Mouse (Mus musculus): ENCODE measurements around the gene Serpinf1.

DNA sequence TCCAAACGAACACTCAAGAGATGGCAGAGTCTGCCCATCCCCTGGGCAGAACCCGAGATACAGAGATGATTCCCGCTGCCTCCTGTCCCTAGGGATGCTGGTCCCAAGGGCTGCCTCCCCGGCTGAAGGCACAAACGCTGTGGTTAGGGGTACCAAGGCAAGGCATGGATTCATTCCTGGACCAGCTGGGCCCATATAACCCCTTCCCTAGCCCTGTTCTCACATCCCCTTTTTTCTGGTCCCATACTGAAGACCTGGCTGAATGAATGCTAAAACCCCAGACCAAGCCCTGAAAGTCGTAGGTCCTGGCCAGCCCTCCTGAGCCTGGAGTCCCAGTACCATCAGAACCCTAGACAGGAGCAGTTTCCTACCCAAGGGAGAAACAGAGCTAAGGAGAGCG is 18.5 kb upstream of the Serpinf1 start:
- no peak for TF ChIP-seq CTCF (IDR thresholded peaks at IDR 0.05; ENCODE audit: extremely low read depth, insufficient read length, insufficient replicate concordance, low read depth, low read length)
- no peak for TF ChIP-seq POLR2A (IDR thresholded peaks at IDR 0.05; ENCODE audit: low read depth, low read length)

All from small intestine, adult 2 months (tissue).